In the genomic region with DNA sequence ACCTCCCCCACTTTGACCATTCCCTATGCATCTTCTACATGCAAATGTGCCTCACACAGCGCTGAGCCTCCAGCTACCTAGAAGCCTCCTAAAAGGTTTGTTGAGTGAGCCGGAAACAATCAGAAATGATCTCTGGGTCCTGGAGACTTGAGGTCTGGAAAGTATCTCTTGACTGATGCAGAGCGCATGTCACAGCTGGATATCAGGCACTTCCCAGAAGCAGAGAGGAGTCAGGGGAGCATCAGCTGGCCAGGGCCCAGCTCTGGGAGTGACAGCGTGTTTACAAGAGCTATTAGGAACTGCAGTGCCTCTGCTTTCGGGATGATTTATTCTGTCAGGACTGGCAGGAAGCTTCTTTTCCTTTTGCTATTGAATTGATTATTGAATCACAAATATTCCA, we compare ENCODE assay signal across 22 mouse cellular contexts. TPM values are rescaled to one million over a fixed set of nuclear protein-coding genes. Genes with fewer than 3 reads are reported as not detected.
DNase-seq lines count a peak whose midpoint lies in the region; ATAC-seq lines count a peak whose summit lies in the region.
"Had no signal": no experiment of that assay in that cellular context is flagged by ENCODE, and none has a peak within 500 bp of the region (broad histone marks: within the 10 kb centered on the region; RNA-seq: fewer than 3 reads in every experiment).

No protein-coding gene starts in this region.

- no peaks in the 10 kb centered on the region for H3K36me3 ChIP-seq in intestine, embryonic 14.5 days (ENCODE audit: control insufficient read depth, insufficient read depth, low read length)
- no peaks in the 10 kb centered on the region for H3K36me3 ChIP-seq in intestine, embryonic 15.5 days
- H3K36me3 ChIP-seq in neural tube, embryonic 11.5 days (ENCODE audit: control insufficient read depth, insufficient read depth, low read length) = no peaks in the 10 kb centered on the region
- H3K36me3 ChIP-seq: heart, embryonic 12.5 days; hindbrain, embryonic 13.5 days; kidney, embryonic 15.5 days; neural tube, embryonic 13.5 days; stomach, embryonic 15.5 days had no signal

- no peak overlapping the region for H3K9ac ChIP-seq in intestine, embryonic 14.5 days (ENCODE audit: low read length)
- H3K9ac ChIP-seq in intestine, embryonic 15.5 days = no peak overlapping the region
- no peak overlapping the region for H3K9ac ChIP-seq in neural tube, embryonic 11.5 days (ENCODE audit: low read length)
- H3K9ac ChIP-seq: heart, embryonic 12.5 days; hindbrain, embryonic 13.5 days; kidney, embryonic 15.5 days; liver, embryonic 14.5 days; neural tube, embryonic 13.5 days; stomach, embryonic 15.5 days had no signal

- H3K9me3 ChIP-seq in intestine, embryonic 14.5 days (ENCODE audit: control insufficient read depth, low read length) = no peaks in the 10 kb centered on the region
- no peaks in the 10 kb centered on the region for H3K9me3 ChIP-seq in intestine, embryonic 15.5 days
- H3K9me3 ChIP-seq in neural tube, embryonic 11.5 days (ENCODE audit: control insufficient read depth, low read length) = no peaks in the 10 kb centered on the region
- H3K9me3 ChIP-seq: heart, embryonic 12.5 days; hindbrain, embryonic 13.5 days; kidney, embryonic 15.5 days; neural tube, embryonic 13.5 days; stomach, embryonic 15.5 days had no signal

- 0 out of 2 replicates have a peak, but pooled peaks have one; percentile 40 for ATAC-seq in intestine, embryonic 14.5 days (replicated peaks; ENCODE audit: low FRiP score, low TSS enrichment, low read depth)
- no peak for ATAC-seq in intestine, embryonic 15.5 days
- ATAC-seq in neural tube, embryonic 11.5 days (ENCODE audit: insufficient read depth, low FRiP score, low TSS enrichment) = no peak
- ATAC-seq: intestine, embryonic 16.5 days; lung, postnatal 0 days had no signal

- H3K4me1 ChIP-seq in intestine, embryonic 14.5 days (replicated peaks; ENCODE audit: control insufficient read depth, insufficient read depth, low read length) = peaks cover 4% of the 10 kb centered on the region
- no peaks in the 10 kb centered on the region for H3K4me1 ChIP-seq in intestine, embryonic 15.5 days (replicated peaks)
- no peaks in the 10 kb centered on the region for H3K4me1 ChIP-seq in neural tube, embryonic 11.5 days (ENCODE audit: control insufficient read depth, insufficient read depth, low read length)
- H3K4me1 ChIP-seq: kidney, embryonic 15.5 days; stomach, embryonic 15.5 days had no signal

- intact Hi-C loops in gastrocnemius, postnatal 36 days (cut with DNase I) = no loop called here

- H3K27ac ChIP-seq in intestine, embryonic 14.5 days (ENCODE audit: low read depth) = no peak overlapping the region
- no peak overlapping the region for H3K27ac ChIP-seq in intestine, embryonic 15.5 days
- H3K27ac ChIP-seq in neural tube, embryonic 11.5 days (ENCODE audit: low read depth, low read length) = no peak overlapping the region
- H3K27ac ChIP-seq: hindbrain, embryonic 13.5 days; kidney, embryonic 15.5 days; liver, embryonic 14.5 days; neural tube, embryonic 13.5 days; stomach, embryonic 15.5 days had no signal

- no peak overlapping the region for H3K4me3 ChIP-seq in intestine, embryonic 14.5 days (ENCODE audit: low read depth, low read length)
- H3K4me3 ChIP-seq in intestine, embryonic 15.5 days (replicated peaks) = no peak overlapping the region
- H3K4me3 ChIP-seq in neural tube, embryonic 11.5 days (ENCODE audit: low read depth, low read length) = no peak overlapping the region
- H3K4me3 ChIP-seq: heart, embryonic 12.5 days; hindbrain, embryonic 13.5 days; kidney, embryonic 15.5 days; neural tube, embryonic 13.5 days; stomach, embryonic 15.5 days had no signal

- 17% methylated on average over 5 of the region's 5 CpGs for WGBS in intestine, embryonic 14.5 days
- WGBS in intestine, embryonic 15.5 days = 24% methylated on average over 5 of the region's 5 CpGs
- WGBS in neural tube, embryonic 11.5 days = 60% methylated on average over 5 of the region's 5 CpGs

- DNase-seq in intestine, embryonic 14.5 days (ENCODE audit: low spot score) = peak; percentile 63
- DNase-seq in neural tube, embryonic 11.5 days (ENCODE audit: low spot score) = peak; percentile 25
- no peak for DNase-seq in neural tube, embryonic 10.5 days (ENCODE audit: extremely low spot score, low spot score)
- peak; percentile 30 for DNase-seq in mesoderm, embryonic 11.5 days (ENCODE audit: low read depth, low spot score)
- DNase-seq in heart, adult 11 months = no peak
- no peak for DNase-seq in gastrocnemius, postnatal 36 days
- DNase-seq: adrenal gland, adult 8-10 months; cerebellum, adult 9-11 months; layer of hippocampus, postnatal 36 days; right cerebral cortex, postnatal 25 days; thymus, adult 18-20 months had no signal

- H3K27me3 ChIP-seq in intestine, embryonic 14.5 days (replicated peaks; ENCODE audit: control insufficient read depth, insufficient read depth, low read length) = 0 out of 2 replicates have a peak, but pooled peaks cover 13% of the 10 kb centered on the region
- H3K27me3 ChIP-seq in intestine, embryonic 15.5 days (replicated peaks) = no peaks in the 10 kb centered on the region
- no peaks in the 10 kb centered on the region for H3K27me3 ChIP-seq in neural tube, embryonic 11.5 days (ENCODE audit: control insufficient read depth, insufficient read depth, low read length)
- H3K27me3 ChIP-seq: heart, embryonic 12.5 days; hindbrain, embryonic 13.5 days; kidney, embryonic 15.5 days; neural tube, embryonic 13.5 days; stomach, embryonic 15.5 days had no signal

- H3K4me2 ChIP-seq in intestine, embryonic 14.5 days (ENCODE audit: low read length) = no peak overlapping the region
- H3K4me2 ChIP-seq in intestine, embryonic 15.5 days (replicated peaks) = no peak overlapping the region
- H3K4me2 ChIP-seq in neural tube, embryonic 11.5 days (ENCODE audit: low read depth) = no peak overlapping the region
- H3K4me2 ChIP-seq: heart, embryonic 12.5 days; hindbrain, embryonic 13.5 days; kidney, embryonic 15.5 days; neural tube, embryonic 13.5 days; stomach, embryonic 15.5 days had no signal

RNA-seq across cellular contexts. Expression of gene Galnt14, which starts 56.0 kb away (rescaled TPM):
- 0.94 and 1.2 TPM in 2 replicates for polyA plus RNA-seq in intestine, embryonic 14.5 days (2014; fragmentation: Nextera tagmentation; extraction: Ambion mirVana)
- polyA plus RNA-seq in intestine, embryonic 15.5 days (2015; fragmentation: Nextera tagmentation; extraction: Ambion mirVana) = 0.67 and 0.90 TPM in 2 replicates
- 9.5 TPM in 2 replicates for polyA plus RNA-seq in neural tube, embryonic 11.5 days (2014; fragmentation: Nextera tagmentation; extraction: Ambion mirVana)
- not detected for total RNA-seq in gastrocnemius, postnatal 36 days (2021)
- total RNA-seq: gastrocnemius, adult 18-20 months; heart, postnatal 14 days had no signal

Comparison
In these comparisons a context has a peak if more than half of its experiments do, and no peak if none do; other contexts are left out.
1. DNase-seq: peak in intestine, embryonic 14.5 days (single experiment), neural tube, embryonic 11.5 days (single experiment) and mesoderm, embryonic 11.5 days (single experiment); none in neural tube, embryonic 10.5 days (single experiment), heart, adult 11 months (single experiment) and gastrocnemius, postnatal 36 days (0 of 2).